In the genomic region with DNA sequence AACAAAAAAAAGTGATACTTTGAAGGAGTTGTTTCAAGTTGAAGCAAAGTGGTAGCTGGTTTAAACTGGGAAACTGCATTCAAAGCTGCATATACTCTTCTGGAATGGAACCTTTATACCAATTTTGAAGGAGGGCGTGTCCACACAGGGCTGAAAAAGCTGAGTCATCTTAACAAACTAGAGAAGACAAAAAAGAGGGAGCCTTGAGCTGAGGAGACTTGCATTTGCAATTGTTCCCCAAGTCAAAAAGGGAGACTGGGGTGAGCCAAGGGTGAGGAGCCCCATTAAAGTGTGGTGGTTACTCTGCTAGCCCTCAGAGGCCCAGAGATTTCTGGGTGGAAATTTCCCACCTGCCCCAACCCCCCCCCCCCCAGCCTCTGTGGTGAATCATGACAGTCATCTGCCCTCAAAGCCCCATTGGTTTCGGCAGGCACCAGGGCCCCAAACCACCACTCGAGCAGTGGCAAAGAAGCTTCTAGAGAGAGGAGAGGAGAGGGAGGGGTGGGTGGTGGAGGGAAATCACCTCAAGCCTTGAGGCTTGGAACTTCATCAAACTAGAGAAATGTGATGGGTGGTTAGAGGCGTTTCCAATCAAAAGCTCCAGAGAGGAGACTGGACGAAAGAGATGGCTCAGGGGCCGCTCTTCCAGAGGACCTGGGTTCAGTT, we compare ENCODE assay signal across 19 mouse cellular contexts. TPM values are rescaled to one million over a fixed set of nuclear protein-coding genes. Genes with fewer than 3 reads are reported as not detected.
DNase-seq lines count a peak whose midpoint lies in the region; ATAC-seq and TF ChIP-seq lines count a peak whose summit lies in the region.
"Had no signal": no experiment of that assay in that cellular context is flagged by ENCODE, and none has a peak within 500 bp of the region (broad histone marks: within the 10 kb centered on the region; RNA-seq: fewer than 3 reads in every experiment).

No protein-coding gene starts in this region.

- no peaks in the 10 kb centered on the region for H3K36me3 ChIP-seq in hindbrain, embryonic 14.5 days (replicated peaks; ENCODE audit: control insufficient read depth, insufficient read depth)
- no peaks in the 10 kb centered on the region for H3K36me3 ChIP-seq in hindbrain, embryonic 16.5 days (ENCODE audit: control insufficient read depth, insufficient read depth, low read length)
- no peaks in the 10 kb centered on the region for H3K36me3 ChIP-seq in ES-E14 (ENCODE audit: control insufficient read depth, insufficient read depth, low read length, poor library complexity, severe bottlenecking)
- no peaks in the 10 kb centered on the region for H3K36me3 ChIP-seq in limb, embryonic 10.5 days

- WGBS in hindbrain, embryonic 14.5 days, result 81% methylated on average over 6 of the region's 6 CpGs
- 80% methylated on average over 6 of the region's 6 CpGs for WGBS in hindbrain, embryonic 16.5 days
- WGBS in limb, embryonic 10.5 days, result 78% methylated on average over 6 of the region's 6 CpGs

- no peaks in the 10 kb centered on the region for H3K4me1 ChIP-seq in hindbrain, embryonic 14.5 days (replicated peaks; ENCODE audit: control insufficient read depth, insufficient read depth, low read length)
- H3K4me1 ChIP-seq in hindbrain, embryonic 16.5 days (ENCODE audit: control insufficient read depth, insufficient read depth, low read depth, low read length), result no peaks in the 10 kb centered on the region
- H3K4me1 ChIP-seq in ES-E14 (ENCODE audit: control insufficient read depth in 2 of 2, insufficient read depth in 2 of 2, low read length in 2 of 2, poor library complexity in 1 of 2), result no peaks in the 10 kb centered on the region
- no peaks in the 10 kb centered on the region for H3K4me1 ChIP-seq in limb, embryonic 10.5 days

- peak; percentile 10 for DNase-seq in hindbrain, embryonic 14.5 days (ENCODE audit: low spot score)
- peak; percentile 8 for DNase-seq in 416B (ENCODE audit: low read depth)
- no peak for DNase-seq in ES-E14 (ENCODE audit: low read depth, low spot score)
- peak; percentile 5 for DNase-seq in limb, embryonic 10.5 days (ENCODE audit: low spot score)
- no peak for DNase-seq in c-Kit-positive CD71-positive TER-119-positive erythroid progenitor cells, embryonic 14.5 days (ENCODE audit: low spot score)
- no peak for DNase-seq in urinary bladder, postnatal 4 days (ENCODE audit: low spot score in 2 of 2)
- DNase-seq: adrenal gland, postnatal 10 days; cerebellum, adult 11-12 months; cerebellum, adult 9-10 months; cerebellum, postnatal 25 days; gastrocnemius, postnatal 36 days; heart, adult 18-20 months; heart, postnatal 36 days; kidney, adult 11 months had no signal

- in situ Hi-C loops in ES-E14 (cut with MboI; ENCODE audit: low sequenced_read_pairs in 2 of 2, unreplicated experiment in 2 of 2), result loop anchor here in 1 of 2 experiments (25.0 kb wide), 1 partner anchor 599 kb away; no protein-coding TSS in a partner anchor

- no peak overlapping the region for H3K4me3 ChIP-seq in hindbrain, embryonic 14.5 days (replicated peaks; ENCODE audit: low read length)
- no peak overlapping the region for H3K4me3 ChIP-seq in hindbrain, embryonic 16.5 days (ENCODE audit: low read length)
- no peak overlapping the region for H3K4me3 ChIP-seq in ES-E14 (ENCODE audit: insufficient read depth in 1 of 2, low read depth in 1 of 2, low read length in 2 of 2, poor library complexity in 1 of 2, severe bottlenecking in 1 of 2)
- H3K4me3 ChIP-seq in limb, embryonic 10.5 days, result no peak overlapping the region

- no peaks in the 10 kb centered on the region for H3K9me3 ChIP-seq in hindbrain, embryonic 14.5 days (ENCODE audit: control insufficient read depth, low read length)
- H3K9me3 ChIP-seq in hindbrain, embryonic 16.5 days (ENCODE audit: control insufficient read depth, low read length), result no peaks in the 10 kb centered on the region
- no peaks in the 10 kb centered on the region for H3K9me3 ChIP-seq in ES-E14 (ENCODE audit: control insufficient read depth, insufficient read depth, low read depth, low read length)
- no peaks in the 10 kb centered on the region for H3K9me3 ChIP-seq in limb, embryonic 10.5 days (replicated peaks)

- no peak overlapping the region for H3K27ac ChIP-seq in hindbrain, embryonic 14.5 days
- H3K27ac ChIP-seq in hindbrain, embryonic 16.5 days (ENCODE audit: low read depth, low read length), result no peak overlapping the region
- no peak overlapping the region for H3K27ac ChIP-seq in ES-E14 (ENCODE audit: insufficient read depth, low read depth, low read length, poor library complexity, severe bottlenecking)
- no peak overlapping the region for H3K27ac ChIP-seq in limb, embryonic 10.5 days
- H3K27ac ChIP-seq: hindbrain, postnatal 0 days had no signal

- H3K9ac ChIP-seq in hindbrain, embryonic 14.5 days, result no peak overlapping the region
- no peak overlapping the region for H3K9ac ChIP-seq in hindbrain, embryonic 16.5 days (ENCODE audit: low read depth, low read length)
- H3K9ac ChIP-seq in ES-E14 (ENCODE audit: insufficient read depth, low read depth, low read length, poor library complexity, severe bottlenecking), result no peak overlapping the region

- no peak overlapping the region for H3K4me2 ChIP-seq in hindbrain, embryonic 14.5 days (replicated peaks)
- no peak overlapping the region for H3K4me2 ChIP-seq in hindbrain, embryonic 16.5 days (ENCODE audit: low read length)
- H3K4me2 ChIP-seq: heart, embryonic 11.5 days had no signal

- ATAC-seq in hindbrain, embryonic 14.5 days (ENCODE audit: low FRiP score), result no peak
- ATAC-seq in hindbrain, embryonic 16.5 days, result no peak
- ATAC-seq: forebrain, embryonic 14.5 days; hindbrain, postnatal 0 days had no signal

- peaks cover 44% of the 10 kb centered on the region for H3K27me3 ChIP-seq in hindbrain, embryonic 14.5 days (ENCODE audit: control insufficient read depth, insufficient read depth, low read length)
- peaks cover 32% of the 10 kb centered on the region for H3K27me3 ChIP-seq in hindbrain, embryonic 16.5 days (replicated peaks; ENCODE audit: control insufficient read depth, insufficient read depth, low read length)
- H3K27me3 ChIP-seq in limb, embryonic 10.5 days (ENCODE audit: low read depth, poor library complexity, severe bottlenecking), result peaks cover 89% of the 10 kb centered on the region

TF ChIP-seq in ES-E14, 5 proteins besides CTCF, POLR2A, EP300 and RAD21:
- TF ChIP-seq MAFK (IDR thresholded peaks at IDR 0.05; ENCODE audit: insufficient read depth, low read depth, low read length) (peak; percentile 73), HCFC1 (IDR thresholded peaks at IDR 0.05; ENCODE audit: borderline replicate concordance, insufficient read depth, low read length) (no peak)

RNA-seq across cellular contexts. Expression of gene En1, which starts 13.7 kb away (rescaled TPM):
- polyA plus RNA-seq in hindbrain, embryonic 14.5 days (2014; fragmentation: Nextera tagmentation; extraction: Ambion mirVana), result 2.7 and 6.2 TPM in 2 replicates
- polyA plus RNA-seq in hindbrain, embryonic 16.5 days (2015; fragmentation: Nextera tagmentation; extraction: Ambion mirVana), result 3.1 and 4.0 TPM in 2 replicates
- 0.63 and 1.2 TPM in 2 replicates for total RNA-seq in ES-E14 (2012; rRNA removed)
- polyA plus RNA-seq in limb, embryonic 10.5 days (2016; fragmentation: Nextera tagmentation; extraction: Ambion mirVana), result 0.91 and 1.0 TPM in 2 replicates
- total RNA-seq: heart, adult 18-20 months; heart, postnatal 36 days had no signal
- polyA plus RNA-seq: forebrain, embryonic 14.5 days; heart, embryonic 11.5 days; intestine, embryonic 14.5 days had no signal

Comparison
In these comparisons a context has a peak if more than half of its experiments do, and no peak if none do; other contexts are left out.
1. DNase-seq: peak in hindbrain, embryonic 14.5 days (single experiment), 416B (single experiment) and limb, embryonic 10.5 days (single experiment); none in ES-E14 (single experiment), c-Kit-positive CD71-positive TER-119-positive erythroid progenitor cells, embryonic 14.5 days (single experiment) and urinary bladder, postnatal 4 days (0 of 2).